Mouse (Mus musculus) midbrain, embryonic 11.5 days (tissue): ENCODE measurements around the gene Bet1l. TPM values are rescaled to one million over a fixed set of nuclear protein-coding genes. Genes with fewer than 3 reads are reported as not detected.

Experiments used
- ATAC-seq: fragments of 200-750 bp; cut with Nextera tagmentation; 2 replicates; pipeline ENCODE4 v1.8.0; 2017; ENCODE audit warnings: moderate TSS enrichment, moderate library complexity; ENCODE audit not compliant: low FRiP score
- DNase-seq: peaks from one replicate; pipeline ENCODE4 v3.0.0; 2015; ENCODE audit warnings: low spot score; ENCODE audit errors: missing footprints
- H3K27ac ChIP-seq: fragments of 300-500 bp; sonication (generic); 2 replicates; pipeline ENCODE4 v1.5.1; 2014; ENCODE audit warnings: low read depth, low read length
- H3K27me3 ChIP-seq: fragments of 300-500 bp; sonication (generic); 2 replicates; pipeline ENCODE4 v1.6.1; 2014; ENCODE audit warnings: mild to moderate bottlenecking, low read length, moderate library complexity, mixed read lengths; ENCODE audit not compliant: control insufficient read depth, insufficient read depth
- H3K36me3 ChIP-seq: fragments of 300-500 bp; sonication (generic); 2 replicates; pipeline ENCODE4 v1.6.1; 2014; ENCODE audit warnings: mild to moderate bottlenecking, low read length, moderate library complexity, mixed read lengths; ENCODE audit not compliant: control insufficient read depth, insufficient read depth
- H3K4me1 ChIP-seq: fragments of 300-500 bp; sonication (generic); 2 replicates; pipeline ENCODE4 v1.6.1; 2014; ENCODE audit warnings: low read length; ENCODE audit not compliant: control insufficient read depth, insufficient read depth
- H3K4me2 ChIP-seq: fragments of 300-500 bp; sonication (generic); 2 replicates; pipeline ENCODE4 v1.6.1; 2014; ENCODE audit warnings: mild to moderate bottlenecking, moderate library complexity
- H3K4me3 ChIP-seq: fragments of 300-500 bp; sonication (generic); 2 replicates; pipeline ENCODE4 v1.5.1; 2014; ENCODE audit warnings: low read depth, low read length
- H3K9ac ChIP-seq: fragments of 300-500 bp; sonication (generic); 2 replicates; pipeline ENCODE4 v1.6.1; 2014; ENCODE audit warnings: low read length
- H3K9me3 ChIP-seq: fragments of 300-500 bp; sonication (generic); 2 replicates; pipeline ENCODE4 v1.6.1; 2016; ENCODE audit warnings: low read length; ENCODE audit not compliant: control insufficient read depth
- WGBS: fragments of 180-500 bp; shearing (Covaris S2); extraction: QIAGEN DNeasy Blood & Tissue Kit; methylation state at CpG from one replicate; pipeline ENCODE4 v1.1.7; 2014; 5-methylcytosine and 5-hydroxymethylcytosine counted together
- polyA plus RNA-seq: library from polyadenylated mRNA; unstranded; fragments of >200 nt; fragmentation: Nextera tagmentation; extraction: Ambion mirVana; gene quantifications from 2 replicates; pipeline ENCODE4 v1.2.1, GENCODE M21; 2014

Gene Bet1l
- polyA plus RNA-seq, 1 experiment from 2014 or later = 25.3 TPM

DNA sequence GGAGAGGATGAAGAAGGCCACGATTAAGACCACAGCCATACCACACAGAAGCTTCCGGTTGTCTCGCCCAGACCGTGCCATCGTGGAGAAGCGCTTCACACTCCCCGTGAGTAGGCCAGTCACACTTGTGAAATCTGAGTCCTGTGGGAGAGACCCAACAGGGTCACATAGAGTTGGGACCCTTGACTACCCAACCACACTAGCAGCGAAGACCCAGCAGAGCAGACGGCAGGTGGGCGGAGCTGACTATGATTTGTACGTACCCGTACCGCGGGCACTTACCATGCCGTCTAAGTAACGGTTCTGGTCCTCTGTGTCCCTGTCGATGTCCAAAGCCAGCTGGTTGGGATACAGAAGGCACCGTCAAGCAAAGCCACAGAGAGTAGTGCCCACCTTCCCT, 2.9 kb downstream of the Bet1l start:
- Histone ChIP-seq H3K27ac (no peak overlapping the region), H3K4me3 (no peak overlapping the region), H3K4me1 (peaks cover 17% of the 10 kb centered on the region), H3K9ac (no peak overlapping the region), H3K27me3 (no peaks in the 10 kb centered on the region), H3K4me2 (no peak overlapping the region), H3K36me3 (peaks cover 4% of the 10 kb centered on the region), H3K9me3 (no peaks in the 10 kb centered on the region)
- ATAC-seq (no peak), DNase-seq (no peak)
- 93% methylated on average over 18 of the region's 18 CpGs for WGBS

DNA sequence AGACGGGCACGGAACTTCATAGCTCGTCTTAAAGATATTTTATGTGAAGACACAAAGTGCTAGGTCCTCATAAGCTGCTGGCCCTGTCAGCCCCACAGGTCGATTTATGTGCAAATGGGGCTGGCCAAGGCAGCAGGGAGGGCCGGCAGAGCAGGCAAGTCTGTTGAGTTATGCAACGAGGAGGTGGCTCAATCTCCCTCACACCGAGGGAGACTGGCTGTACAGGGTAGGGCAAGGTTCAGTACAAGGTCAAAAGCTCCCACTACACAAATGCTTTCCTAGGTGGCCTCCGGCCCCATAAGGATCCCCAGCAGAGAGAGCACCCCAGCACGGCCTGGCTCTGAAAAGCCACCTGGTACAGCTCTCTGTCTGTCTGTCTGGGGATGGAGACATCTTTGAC, 4.0 kb downstream of the Bet1l start:
- no peak overlapping the region for H3K4me2 ChIP-seq
- peaks cover 14% of the 10 kb centered on the region for H3K4me1 ChIP-seq
- H3K36me3 ChIP-seq = peaks cover 4% of the 10 kb centered on the region
- no peak overlapping the region for H3K4me3 ChIP-seq
- no peak overlapping the region for H3K27ac ChIP-seq
- DNase-seq (no peak), ATAC-seq (no peak)
- no peak overlapping the region for H3K9ac ChIP-seq
- no peaks in the 10 kb centered on the region for H3K9me3 ChIP-seq
- WGBS = 83% methylated on average over 9 of the region's 9 CpGs
- no peaks in the 10 kb centered on the region for H3K27me3 ChIP-seq

DNA sequence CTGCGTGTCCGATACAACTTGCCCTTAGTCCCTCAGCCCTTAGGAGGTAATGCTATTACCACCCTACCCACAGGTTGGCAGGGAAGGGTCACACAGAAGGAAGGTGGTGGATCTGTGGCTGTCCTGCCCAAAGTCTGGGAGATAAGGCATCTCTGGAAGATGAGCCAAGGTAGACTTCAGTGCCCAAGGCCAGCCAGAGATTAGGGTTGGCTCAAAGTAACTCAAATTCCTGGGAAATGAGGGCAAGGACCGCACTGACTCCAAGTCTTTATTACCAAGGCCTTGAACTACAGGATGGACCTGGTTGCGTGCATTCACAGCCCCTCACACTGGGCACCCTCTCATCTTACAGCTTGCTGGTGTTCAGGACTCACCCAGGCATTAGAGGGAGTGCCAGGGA, 5.5 kb downstream of the Bet1l start:
- Histone ChIP-seq H3K9ac (no peak overlapping the region), H3K9me3 (no peaks in the 10 kb centered on the region), H3K4me2 (no peak overlapping the region), H3K36me3 (peaks cover 4% of the 10 kb centered on the region), H3K27me3 (no peaks in the 10 kb centered on the region), H3K4me1 (peaks cover 7% of the 10 kb centered on the region), H3K4me3 (no peak overlapping the region), H3K27ac (no peak overlapping the region)
- DNase-seq (peak; percentile 23), ATAC-seq (no peak)
- 95% methylated on average over 4 of the region's 4 CpGs for WGBS

- no peak overlapping the region for H3K4me2 ChIP-seq
- peak; percentile 65 for DNase-seq
- no peaks in the 10 kb centered on the region for H3K9me3 ChIP-seq
- ATAC-seq = no peak
- H3K4me3 ChIP-seq = no peak overlapping the region
- 93% methylated on average over 10 of the region's 10 CpGs for WGBS
- no peak overlapping the region for H3K27ac ChIP-seq
- peaks cover 4% of the 10 kb centered on the region; the same call in 1 of the 2 replicates for H3K36me3 ChIP-seq
- no peaks in the 10 kb centered on the region; the same call in 1 of the 2 replicates for H3K4me1 ChIP-seq
- H3K27me3 ChIP-seq = no peaks in the 10 kb centered on the region
- no peak overlapping the region for H3K9ac ChIP-seq
These were observed 8.8 kb downstream of the Bet1l start for GRCm38 (mm10) chr7:140848591-140848990.

GRCm38 (mm10) chr7:140847755-140848580, 9.4 kb downstream of the Bet1l start, which contains the start of gene Odf3:
Gene Odf3, plus strand, starts transcription at chr7:140847805.
- Histone ChIP-seq H3K36me3 (peaks cover 4% of the 10 kb centered on the region; the same call in 1 of the 2 replicates), H3K9me3 (no peaks in the 10 kb centered on the region), H3K4me1 (no peaks in the 10 kb centered on the region; the same call in 1 of the 2 replicates), H3K27me3 (no peaks in the 10 kb centered on the region), H3K27ac (no peak within 1 kb of the TSS), H3K4me3 (no peak within 1 kb of the TSS), H3K9ac (no peak within 1 kb of the TSS), H3K4me2 (no peak within 1 kb of the TSS)
- DNase-seq = peak; percentile 51
- ATAC-seq = no peak
- 74% methylated on average over 11 of the region's 11 CpGs for WGBS

DNA sequence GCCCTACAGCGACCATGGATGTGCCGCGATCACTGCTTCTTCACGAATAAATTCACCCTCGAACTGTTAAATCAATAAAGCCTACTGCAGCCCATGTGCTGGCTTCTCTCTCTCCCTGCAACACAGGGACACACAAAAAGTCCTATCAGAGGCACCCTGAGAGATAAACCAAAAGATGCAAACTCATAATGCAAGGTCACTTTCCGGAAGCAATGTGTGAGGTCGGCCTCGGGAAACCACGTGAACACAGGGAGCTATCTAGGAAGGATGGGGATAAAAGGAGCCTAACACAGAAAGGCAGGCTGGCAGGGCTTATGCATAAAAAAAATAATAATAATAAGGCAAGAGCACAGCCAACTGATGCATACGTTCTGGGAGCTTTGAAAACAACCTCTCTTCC, 10.7 kb downstream of the Bet1l start:
- Histone ChIP-seq H3K36me3 (0 out of 2 replicates have a peak, but pooled peaks cover 2% of the 10 kb centered on the region), H3K4me1 (no peaks in the 10 kb centered on the region; the same call in 1 of the 2 replicates), H3K27ac (no peak overlapping the region), H3K4me3 (no peak overlapping the region), H3K27me3 (0 out of 2 replicates have a peak, but pooled peaks cover under 1% of the 10 kb centered on the region), H3K9ac (no peak overlapping the region), H3K4me2 (no peak overlapping the region), H3K9me3 (no peaks in the 10 kb centered on the region)
- peak; percentile 17 for DNase-seq
- no peak for ATAC-seq
- WGBS = 83% methylated on average over 10 of the region's 10 CpGs

GRCm38 (mm10) chr7:140845683-140846082, 11.7 kb downstream of the Bet1l start:
- peak; percentile 65 for DNase-seq
- Histone ChIP-seq H3K27me3 (0 out of 2 replicates have a peak, but pooled peaks cover 2% of the 10 kb centered on the region), H3K4me1 (no peaks in the 10 kb centered on the region; the same call in 1 of the 2 replicates), H3K36me3 (no peaks in the 10 kb centered on the region), H3K4me3 (no peak overlapping the region), H3K9ac (no peak overlapping the region), H3K9me3 (no peaks in the 10 kb centered on the region), H3K27ac (no peak overlapping the region), H3K4me2 (no peak overlapping the region)
- no peak for ATAC-seq
- WGBS = 68% methylated on average over 4 of the region's 4 CpGs

- Histone ChIP-seq H3K4me3 (no peak within 1 kb of the TSS), H3K9me3 (no peaks in the 10 kb centered on the region), H3K9ac (no peak within 1 kb of the TSS), H3K4me1 (no peaks in the 10 kb centered on the region; the same call in 1 of the 2 replicates), H3K36me3 (no peaks in the 10 kb centered on the region), H3K4me2 (no peak within 1 kb of the TSS), H3K27me3 (0 out of 2 replicates have a peak, but pooled peaks cover 2% of the 10 kb centered on the region), H3K27ac (no peak within 1 kb of the TSS)
- ATAC-seq = peak; percentile 82
- DNase-seq = peak; percentile 98
- WGBS = 29% methylated on average over 14 of the region's 14 CpGs
These were observed 12.3 kb downstream of the Bet1l start, which contains the start of gene Scgb1c1 for GRCm38 (mm10) chr7:140844905-140845665. Gene Scgb1c1, plus strand, starts transcription at chr7:140845547.
